Mouse (Mus musculus): ENCODE data around the gene Rnase1. TPM values are rescaled to one million over a fixed set of nuclear protein-coding genes. Genes with fewer than 3 reads are reported as not detected.

Gene Rnase1
- polyA plus RNA-seq, 1 experiment from 2014 or later: 0.23 TPM

DNA sequence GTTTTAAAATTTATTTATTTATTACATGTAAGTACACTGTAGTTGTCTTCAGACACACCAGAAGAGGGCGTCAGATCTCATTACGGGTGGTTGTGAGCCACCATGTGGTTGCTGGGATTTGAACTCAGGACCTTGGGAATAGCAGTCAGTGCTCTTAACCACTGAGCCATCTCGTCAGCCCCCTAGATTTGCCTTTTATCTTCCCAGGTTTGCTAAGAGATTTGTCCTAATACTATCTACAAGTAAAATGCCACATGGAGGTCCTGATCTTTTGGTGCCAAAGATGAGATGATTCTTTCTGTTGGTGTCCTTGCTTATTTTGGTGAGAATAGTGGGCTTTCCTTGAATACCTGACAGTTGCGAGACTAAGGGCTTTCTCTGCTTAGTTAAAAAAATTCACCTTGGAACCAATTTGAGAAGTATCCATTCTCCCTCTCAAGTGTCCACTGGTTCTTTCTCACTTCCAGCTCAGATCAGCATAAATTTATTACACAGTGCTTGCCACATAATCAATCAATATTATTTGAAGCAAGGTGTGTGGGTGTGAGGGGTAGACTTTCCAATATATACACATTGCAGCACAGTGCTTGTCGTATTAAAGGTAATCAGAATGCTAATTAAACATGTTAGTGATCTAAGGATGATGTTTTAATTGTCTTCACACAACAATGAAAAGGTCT, 9.6 kb upstream of the Rnase1 start:
- H3K27me3 ChIP-seq: no peaks in the 10 kb centered on the region
- ATAC-seq (replicated peaks): no peak
- no peak overlapping the region for H3K9ac ChIP-seq (replicated peaks)
- WGBS: 87% methylated on average over 5 of the region's 5 CpGs
- no peaks in the 10 kb centered on the region for H3K9me3 ChIP-seq
- H3K27ac ChIP-seq (replicated peaks): no peak overlapping the region
- H3K4me3 ChIP-seq: no peak overlapping the region
- H3K4me2 ChIP-seq (replicated peaks): no peak overlapping the region
- H3K4me1 ChIP-seq: no peaks in the 10 kb centered on the region
- H3K36me3 ChIP-seq: no peaks in the 10 kb centered on the region

DNA sequence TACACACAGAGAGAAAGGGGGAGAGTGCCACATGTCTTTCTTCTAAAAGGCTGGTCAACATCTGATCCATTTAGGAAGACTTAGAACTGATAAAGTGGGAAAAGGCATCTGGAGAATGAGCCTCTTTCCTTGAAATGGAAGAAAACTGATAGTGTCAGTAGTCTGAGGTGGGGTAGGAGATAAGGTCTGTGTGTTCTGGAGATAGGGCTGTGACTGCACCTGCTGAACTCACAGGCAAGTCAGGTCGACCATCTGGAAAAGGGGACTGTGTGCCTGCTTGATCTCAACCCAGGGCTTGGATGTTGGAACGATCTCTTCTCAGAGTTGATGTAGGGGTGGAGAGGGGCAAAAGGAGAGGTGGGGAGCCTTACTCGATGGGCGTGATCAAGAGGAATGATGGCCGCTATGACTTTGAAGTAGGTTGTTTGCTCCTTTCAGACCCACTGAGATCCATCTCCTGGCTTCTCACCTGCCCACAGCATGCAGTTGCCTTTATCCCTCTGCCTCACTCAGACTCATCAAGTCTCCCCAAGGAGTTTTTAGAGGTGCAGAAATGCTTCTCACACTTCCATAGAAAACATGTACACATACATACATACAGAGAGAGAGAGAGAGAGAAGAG, 5.8 kb upstream of the Rnase1 start:
- H3K27ac ChIP-seq (replicated peaks): no peak overlapping the region
- H3K4me3 ChIP-seq: no peak overlapping the region
- H3K36me3 ChIP-seq: no peaks in the 10 kb centered on the region
- H3K4me2 ChIP-seq (replicated peaks): no peak overlapping the region
- no peak overlapping the region for H3K9ac ChIP-seq (replicated peaks)
- no peaks in the 10 kb centered on the region for H3K9me3 ChIP-seq
- 85% methylated on average over 5 of the region's 5 CpGs for WGBS
- ATAC-seq (replicated peaks): no peak
- H3K27me3 ChIP-seq: no peaks in the 10 kb centered on the region
- H3K4me1 ChIP-seq: no peaks in the 10 kb centered on the region

DNA sequence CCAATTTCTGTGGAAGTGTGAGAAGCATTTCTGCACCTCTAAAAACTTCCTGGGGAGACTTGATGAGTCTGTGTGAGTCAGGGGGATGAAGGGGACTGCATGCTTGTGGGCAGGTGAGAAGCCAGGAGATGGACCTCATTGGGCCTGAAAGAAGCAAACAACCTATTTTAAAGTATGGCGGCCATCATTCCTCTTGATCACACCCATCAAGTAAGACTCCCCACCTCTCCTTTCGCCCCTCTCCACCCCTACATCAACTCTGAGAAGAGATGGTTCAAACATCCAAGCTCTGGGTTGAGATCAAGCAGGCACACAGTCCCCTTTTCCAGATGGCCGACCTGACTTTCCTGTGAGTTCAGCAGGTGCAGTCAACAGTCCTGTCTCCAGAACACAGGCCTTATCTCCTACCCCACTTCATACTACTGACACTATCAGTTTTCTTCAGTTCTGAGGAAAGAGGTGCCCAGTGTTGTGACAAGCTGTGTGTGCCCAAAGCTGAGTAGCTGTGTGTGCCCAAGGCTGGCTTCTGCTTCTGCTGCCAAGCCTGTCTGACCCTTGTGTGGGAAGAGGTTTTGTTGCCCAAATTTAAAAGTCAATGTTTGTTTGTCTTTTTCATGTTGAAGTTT, 3.7 kb upstream of the Rnase1 start:
- no peak overlapping the region for H3K4me3 ChIP-seq
- H3K36me3 ChIP-seq: no peaks in the 10 kb centered on the region
- H3K27ac ChIP-seq (replicated peaks): no peak overlapping the region
- no peak overlapping the region for H3K4me2 ChIP-seq (replicated peaks)
- no peaks in the 10 kb centered on the region; the same call in 1 of the 2 replicates for H3K4me1 ChIP-seq
- no peaks in the 10 kb centered on the region for H3K27me3 ChIP-seq
- H3K9me3 ChIP-seq: no peaks in the 10 kb centered on the region
- H3K9ac ChIP-seq (replicated peaks): no peak overlapping the region
- no peak for ATAC-seq (replicated peaks)
- WGBS: 88% methylated on average over 3 of the region's 3 CpGs

- no peak for ATAC-seq (replicated peaks)
- Histone ChIP-seq H3K4me3 (no peak overlapping the region), H3K27ac (replicated peaks) (no peak overlapping the region), H3K36me3 (no peaks in the 10 kb centered on the region), H3K4me1 (no peaks in the 10 kb centered on the region; the same call in 1 of the 2 replicates), H3K9me3 (no peaks in the 10 kb centered on the region), H3K27me3 (no peaks in the 10 kb centered on the region), H3K4me2 (replicated peaks) (no peak overlapping the region), H3K9ac (replicated peaks) (no peak overlapping the region)
- 75% methylated on average over 5 of the region's 5 CpGs for WGBS
These were observed 2.6 kb upstream of the Rnase1 start for GRCm38 (mm10) chr14:51149164-51149563.

DNA sequence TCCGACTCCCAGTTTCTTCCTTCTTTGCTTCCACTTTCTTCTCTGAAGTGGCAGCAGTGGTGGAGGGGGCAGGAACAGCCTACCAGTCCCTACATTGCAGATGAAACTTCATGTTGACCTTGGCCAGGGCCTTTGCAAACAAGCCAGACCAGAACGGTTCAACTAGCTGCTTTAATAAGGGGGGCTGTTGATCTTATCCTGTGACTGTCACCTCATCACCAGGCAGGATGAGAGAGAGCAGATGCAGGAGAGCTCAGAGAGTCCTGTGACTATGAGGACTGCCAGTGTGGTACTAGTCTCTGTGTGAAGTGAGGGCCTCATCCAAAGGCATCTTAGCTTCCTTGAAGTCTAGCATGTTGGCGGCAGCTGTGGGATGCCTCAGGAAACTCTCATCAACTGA, 1.4 kb upstream of the Rnase1 start:
- Histone ChIP-seq H3K36me3 (no peaks in the 10 kb centered on the region), H3K4me1 (no peaks in the 10 kb centered on the region; the same call in 1 of the 2 replicates), H3K4me3 (no peak overlapping the region), H3K9ac (replicated peaks) (no peak overlapping the region), H3K9me3 (no peaks in the 10 kb centered on the region), H3K27ac (replicated peaks) (no peak overlapping the region), H3K4me2 (replicated peaks) (no peak overlapping the region), H3K27me3 (no peaks in the 10 kb centered on the region)
- no peak for ATAC-seq (replicated peaks)
- WGBS: 74% methylated on average over 3 of the region's 3 CpGs

DNA sequence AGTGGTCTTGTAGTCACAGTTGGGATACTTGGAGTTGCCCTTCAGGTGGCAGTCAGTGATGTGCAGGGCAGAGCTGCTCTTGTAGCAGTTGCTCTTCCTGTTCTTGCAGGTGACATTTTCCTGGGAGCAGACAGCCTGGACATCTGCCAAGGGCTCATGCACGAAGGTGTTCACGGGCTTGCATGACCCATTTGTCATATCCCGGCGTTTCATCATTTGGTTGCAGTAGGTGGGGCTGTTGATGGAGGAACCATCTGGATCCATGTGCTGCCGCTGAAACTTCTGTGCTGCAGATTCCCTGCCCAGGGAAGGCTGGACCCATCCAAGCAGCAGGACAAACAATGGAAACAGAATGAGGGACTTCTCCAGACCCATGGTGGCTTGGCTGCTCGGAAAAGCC, 1.1 kb downstream of the Rnase1 start:
- 86% methylated on average over 6 of the region's 6 CpGs for WGBS
- Histone ChIP-seq H3K36me3 (no peaks in the 10 kb centered on the region), H3K4me3 (no peak overlapping the region), H3K9me3 (no peaks in the 10 kb centered on the region), H3K4me1 (no peaks in the 10 kb centered on the region; the same call in 1 of the 2 replicates), H3K9ac (replicated peaks) (no peak overlapping the region), H3K27me3 (no peaks in the 10 kb centered on the region), H3K27ac (replicated peaks) (no peak overlapping the region), H3K4me2 (replicated peaks) (no peak overlapping the region)
- ATAC-seq (replicated peaks): no peak

GRCm38 (mm10) chr14:51144451-51144850, 2.1 kb downstream of the Rnase1 start:
- no peak overlapping the region for H3K27ac ChIP-seq (replicated peaks)
- no peaks in the 10 kb centered on the region for H3K27me3 ChIP-seq
- H3K4me1 ChIP-seq: no peaks in the 10 kb centered on the region; the same call in 1 of the 2 replicates
- H3K9me3 ChIP-seq: no peaks in the 10 kb centered on the region
- H3K4me3 ChIP-seq: no peak overlapping the region
- H3K9ac ChIP-seq (replicated peaks): no peak overlapping the region
- no peak overlapping the region for H3K4me2 ChIP-seq (replicated peaks)
- H3K36me3 ChIP-seq: no peaks in the 10 kb centered on the region
- no peak for ATAC-seq (replicated peaks)
- 93% methylated on average over 4 of the region's 4 CpGs for WGBS

- no peak overlapping the region for H3K4me2 ChIP-seq (replicated peaks)
- no peaks in the 10 kb centered on the region for H3K9me3 ChIP-seq
- no peak overlapping the region for H3K27ac ChIP-seq (replicated peaks)
- H3K9ac ChIP-seq (replicated peaks): no peak overlapping the region
- no peaks in the 10 kb centered on the region for H3K27me3 ChIP-seq
- no peak for ATAC-seq (replicated peaks)
- H3K4me1 ChIP-seq: no peaks in the 10 kb centered on the region; the same call in 1 of the 2 replicates
- 78% methylated on average over 2 of the region's 2 CpGs for WGBS
- no peak overlapping the region for H3K4me3 ChIP-seq
- no peaks in the 10 kb centered on the region for H3K36me3 ChIP-seq
These were observed 2.6 kb downstream of the Rnase1 start for GRCm38 (mm10) chr14:51143937-51144336.

GRCm38 (mm10) chr14:51143287-51143686, 3.3 kb downstream of the Rnase1 start:
- Histone ChIP-seq H3K4me2 (replicated peaks) (no peak overlapping the region), H3K9me3 (no peaks in the 10 kb centered on the region), H3K4me3 (no peak overlapping the region), H3K4me1 (no peaks in the 10 kb centered on the region; the same call in 1 of the 2 replicates), H3K9ac (replicated peaks) (no peak overlapping the region), H3K27me3 (no peaks in the 10 kb centered on the region), H3K27ac (replicated peaks) (no peak overlapping the region), H3K36me3 (no peaks in the 10 kb centered on the region)
- WGBS: 62% methylated on average over 4 of the region's 4 CpGs
- no peak for ATAC-seq (replicated peaks)

DNA sequence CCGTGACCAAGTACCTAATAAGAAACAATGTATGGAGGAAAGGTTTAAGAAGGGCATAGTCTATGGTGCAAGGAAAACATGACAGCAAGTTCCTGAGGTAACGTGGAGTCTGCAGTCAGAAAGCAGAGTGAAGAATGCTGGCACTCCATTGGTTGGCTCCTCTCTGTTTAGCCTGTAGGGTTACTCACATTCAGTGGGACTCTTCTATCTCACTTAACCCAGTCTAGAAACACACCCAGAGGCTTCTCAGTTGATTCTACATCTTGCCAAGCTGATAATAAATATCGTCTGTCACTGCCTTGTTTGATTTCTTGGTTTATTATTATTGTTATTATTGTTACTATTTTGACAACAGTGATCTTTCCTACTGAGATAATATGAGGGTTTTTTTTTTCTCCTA, 4.0 kb downstream of the Rnase1 start:
- no peak for ATAC-seq (replicated peaks)
- Histone ChIP-seq H3K27me3 (no peaks in the 10 kb centered on the region), H3K4me3 (no peak overlapping the region), H3K4me2 (replicated peaks) (no peak overlapping the region), H3K27ac (replicated peaks) (no peak overlapping the region), H3K9ac (replicated peaks) (no peak overlapping the region), H3K9me3 (no peaks in the 10 kb centered on the region), H3K36me3 (no peaks in the 10 kb centered on the region), H3K4me1 (no peaks in the 10 kb centered on the region; the same call in 1 of the 2 replicates)
- 82% methylated on average over 3 of the region's 3 CpGs for WGBS

- 86% methylated on average over 4 of the region's 4 CpGs for WGBS
These were observed 4.5 kb downstream of the Rnase1 start for GRCm38 (mm10) chr14:51142119-51142518.

DNA sequence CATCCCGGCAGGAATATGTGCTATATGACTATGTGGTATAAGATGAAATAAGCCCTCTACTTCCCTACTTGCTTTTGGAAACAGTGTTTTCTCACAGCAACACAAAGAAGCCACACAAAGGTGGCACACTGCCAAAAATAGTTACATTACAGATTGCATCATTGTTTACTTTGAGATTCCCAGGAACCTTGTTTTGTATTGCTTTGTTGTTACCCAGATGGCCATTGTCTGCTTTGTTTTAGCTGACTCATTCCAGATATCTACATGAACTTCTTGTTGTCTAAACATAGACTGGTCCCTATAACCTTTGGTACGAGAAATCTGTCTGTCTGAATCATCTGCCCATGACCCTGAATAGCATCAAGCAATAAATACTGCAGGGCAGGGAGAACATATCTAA, 6.2 kb downstream of the Rnase1 start:
- H3K4me1 ChIP-seq: no peaks in the 10 kb centered on the region
- 67% methylated on average over 2 of the region's 2 CpGs for WGBS
- no peak overlapping the region for H3K4me2 ChIP-seq (replicated peaks)
- no peak overlapping the region for H3K9ac ChIP-seq (replicated peaks)
- H3K36me3 ChIP-seq: no peaks in the 10 kb centered on the region
- H3K27me3 ChIP-seq: no peaks in the 10 kb centered on the region
- no peak for ATAC-seq (replicated peaks)
- no peak overlapping the region for H3K27ac ChIP-seq (replicated peaks)
- no peak overlapping the region for H3K4me3 ChIP-seq
- H3K9me3 ChIP-seq: no peaks in the 10 kb centered on the region

More at GRCm38 (mm10) chr14:51142119-51142518, 4.5 kb downstream of the Rnase1 start:
- Histone ChIP-seq H3K36me3 (no peaks in the 10 kb centered on the region), H3K9me3 (no peaks in the 10 kb centered on the region), H3K9ac (replicated peaks) (no peak overlapping the region), H3K27ac (replicated peaks) (no peak overlapping the region), H3K27me3 (no peaks in the 10 kb centered on the region), H3K4me3 (no peak overlapping the region), H3K4me2 (replicated peaks) (no peak overlapping the region), H3K4me1 (no peaks in the 10 kb centered on the region; the same call in 1 of the 2 replicates)
- ATAC-seq (replicated peaks): no peak
